Mouse (Mus musculus) v-Abl transformed pro-B cells (cell line): ENCODE results near the gene Igfbp6.

Experiments
- in situ Hi-C, 2 experiments: fragments of 400-800 bp; cut with MboI; formaldehyde crosslinking; loops; one replicate each; pipeline ENCODE4 v1.15.1; 2025; ENCODE audit not compliant: unreplicated experiment in 2 of 2

Gene Igfbp6

GRCm38 (mm10) chr15:102144274-102144711 is at the start of gene Igfbp6:
Gene Igfbp6 (plus strand): TSS chr15:102144362.
- in situ Hi-C loops, result loop anchor here in 1 of 2 experiments (10.0 kb wide), 1 partner anchor 159 kb away; no protein-coding TSS in a partner anchor

GRCm38 (mm10) chr15:102094988-102095387 is 49.2 kb upstream of the Igfbp6 start:
- in situ Hi-C loops, result loop anchor here in 1 of 2 experiments (25.0 kb wide), 1 partner anchor 1367 kb away; the partner anchor contains the start of gene Nckap1l

DNA sequence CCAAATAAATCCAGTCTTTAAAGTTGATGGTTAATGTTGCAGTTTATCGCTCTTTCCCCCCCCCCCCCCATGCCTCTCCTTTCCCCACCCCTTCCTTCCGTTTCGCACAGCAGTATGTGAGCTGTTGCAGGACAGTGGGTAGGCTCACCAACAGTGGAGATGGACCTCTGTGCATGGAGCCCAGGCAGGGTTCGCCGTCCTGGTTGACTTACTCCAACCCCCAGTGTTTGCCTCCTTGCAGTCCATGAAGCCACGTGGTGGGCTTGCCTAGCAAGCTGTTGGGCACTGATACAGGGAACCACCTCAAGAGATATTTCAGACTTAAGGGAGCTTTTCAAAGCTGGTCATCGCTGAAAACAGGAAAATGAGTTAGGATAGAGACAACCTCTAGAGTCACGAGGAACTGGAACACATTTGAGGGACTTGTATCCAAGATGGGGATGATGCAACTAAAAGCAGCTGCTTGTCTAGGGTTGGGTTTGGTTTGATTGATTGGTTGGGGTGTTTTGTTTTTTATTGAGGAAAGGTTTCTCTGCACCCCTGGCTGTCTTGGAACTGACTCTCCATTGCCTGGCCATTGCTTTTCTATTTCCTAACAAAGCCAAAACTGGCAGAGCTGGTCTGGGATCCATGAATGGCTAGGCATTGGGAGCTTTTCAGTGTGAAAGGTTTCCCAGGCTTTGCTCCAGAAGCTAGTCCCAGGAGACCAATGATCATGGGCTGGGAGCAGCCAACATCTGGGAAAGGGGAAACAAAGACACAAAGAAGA is 46.8 kb upstream of the Igfbp6 start:
- in situ Hi-C loops, result loop anchor here in 1 of 2 experiments (25.0 kb wide), 1 partner anchor 1365 kb away; the partner anchor contains the start of gene Nckap1l

DNA sequence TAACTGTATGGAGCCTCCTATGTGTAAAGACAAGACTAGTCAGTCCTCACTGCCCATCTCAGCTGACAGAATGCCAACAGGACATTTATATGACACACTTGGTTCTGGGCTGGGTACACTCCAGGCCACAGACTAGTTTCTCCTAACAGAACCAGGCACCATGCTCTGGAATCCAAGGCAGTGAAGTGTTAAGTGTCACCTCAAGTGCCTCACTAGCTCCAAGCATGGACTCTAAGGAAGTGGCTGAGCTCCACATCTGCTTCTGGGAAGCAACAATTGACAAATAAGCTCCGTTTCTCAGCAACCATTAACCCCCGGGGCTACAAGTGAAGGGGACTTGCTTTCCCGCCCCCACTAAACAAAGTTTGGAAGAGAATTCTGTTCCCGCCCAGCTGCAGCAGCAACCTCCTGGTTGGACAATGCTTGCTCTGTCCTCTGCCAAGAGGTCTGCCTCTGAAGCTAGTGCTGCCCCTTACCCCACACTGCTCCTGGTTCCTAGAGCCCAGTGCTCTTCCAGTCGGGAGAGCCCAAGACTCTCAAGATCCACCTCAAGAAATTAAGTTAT is 46.1 kb upstream of the Igfbp6 start:
- in situ Hi-C loops, result loop anchor here in 1 of 2 experiments (25.0 kb wide), 1 partner anchor 1364 kb away; the partner anchor contains the start of gene Nckap1l

- in situ Hi-C loops, result loop anchor here in 1 of 2 experiments (25.0 kb wide), 1 partner anchor 1363 kb away; the partner anchor contains the start of gene Nckap1l
These were observed 44.9 kb upstream of the Igfbp6 start for GRCm38 (mm10) chr15:102099260-102099659.

- in situ Hi-C loops, result loop anchor here in 1 of 2 experiments (25.0 kb wide), 1 partner anchor 1363 kb away; the partner anchor contains the start of gene Nckap1l
These were observed 44.4 kb upstream of the Igfbp6 start for GRCm38 (mm10) chr15:102099771-102100160.

DNA sequence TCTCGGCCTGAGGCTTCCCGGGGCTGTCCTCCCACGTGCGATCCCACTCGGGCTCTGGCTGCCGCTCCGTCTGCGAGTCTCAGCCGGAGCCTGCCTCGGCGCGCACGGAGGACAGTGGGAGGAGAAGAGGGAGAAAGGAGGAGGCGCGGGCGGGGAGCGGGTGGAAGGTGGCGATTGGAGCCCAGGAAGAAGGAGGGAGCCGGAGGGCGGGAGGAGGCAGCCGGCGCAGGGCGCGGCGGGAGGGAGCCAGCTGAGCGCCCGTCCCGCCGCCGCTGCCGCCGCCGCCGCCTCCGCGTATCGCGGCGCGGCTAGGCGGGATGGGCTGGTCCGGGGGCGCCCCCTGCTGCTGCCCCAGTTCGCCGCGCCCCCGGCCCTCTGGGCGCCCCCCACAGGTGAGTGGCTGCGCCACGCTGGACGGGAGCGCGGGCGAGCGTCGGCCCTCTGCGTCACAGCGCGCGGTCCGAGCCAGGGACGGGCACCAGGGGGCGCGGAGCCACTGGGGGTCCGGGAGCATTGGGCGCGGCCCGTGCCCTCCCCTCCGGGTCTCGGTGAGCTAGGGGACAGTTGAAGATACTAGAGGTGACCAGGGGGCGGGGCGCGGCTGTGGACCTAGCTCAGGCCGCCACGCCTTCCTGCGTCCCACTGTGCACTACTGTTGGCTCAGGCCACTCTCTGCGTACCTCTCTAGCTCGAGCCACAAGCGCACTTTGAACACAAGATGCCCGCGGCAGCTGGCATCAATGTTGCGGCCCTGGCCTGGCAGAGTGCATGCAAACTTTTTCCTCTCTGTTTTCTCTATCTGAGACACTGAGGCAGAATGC is 43.8 kb upstream of the Igfbp6 start, which contains the start of gene Tns2:
Gene Tns2, plus strand, starts transcription at position 253 of the 821 bp plus-strand sequence.
- in situ Hi-C loops, result no loop called here

DNA sequence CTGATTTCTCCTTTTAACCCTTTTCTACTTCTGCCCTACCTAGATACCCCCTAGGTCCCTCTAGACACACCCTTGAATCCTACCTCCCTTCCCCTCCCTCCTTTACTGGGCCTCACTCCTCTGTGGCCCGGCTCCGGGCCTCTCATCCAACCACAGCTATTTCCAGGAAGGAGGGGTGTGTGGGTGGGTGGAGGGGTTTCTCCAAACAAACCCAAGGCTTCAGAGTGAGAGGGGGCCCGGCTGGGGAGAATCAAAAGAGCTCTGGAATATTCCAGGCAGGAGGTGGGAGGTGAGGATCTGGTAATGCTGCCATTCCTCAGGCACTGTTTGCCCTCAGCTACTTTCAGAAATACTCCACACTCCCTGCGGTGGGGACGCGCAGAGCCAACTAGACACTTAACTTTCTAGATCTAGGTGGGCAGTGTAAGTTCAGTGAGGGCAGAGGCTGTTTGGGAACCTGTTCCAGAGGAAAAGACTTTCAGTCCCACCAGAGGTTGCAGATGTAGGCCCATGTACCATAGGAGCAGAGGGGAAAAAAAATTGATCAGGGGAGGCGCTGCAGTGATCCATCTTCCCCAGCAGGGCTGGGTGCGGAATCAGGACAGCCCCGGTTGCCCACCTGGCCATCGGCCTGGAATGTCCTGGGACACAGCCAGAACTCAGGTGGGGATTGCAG is 43.0 kb upstream of the Igfbp6 start:
- in situ Hi-C loops, result no loop called here

- in situ Hi-C loops, result no loop called here
These were observed 42.3 kb upstream of the Igfbp6 start for GRCm38 (mm10) chr15:102101672-102102541.

DNA sequence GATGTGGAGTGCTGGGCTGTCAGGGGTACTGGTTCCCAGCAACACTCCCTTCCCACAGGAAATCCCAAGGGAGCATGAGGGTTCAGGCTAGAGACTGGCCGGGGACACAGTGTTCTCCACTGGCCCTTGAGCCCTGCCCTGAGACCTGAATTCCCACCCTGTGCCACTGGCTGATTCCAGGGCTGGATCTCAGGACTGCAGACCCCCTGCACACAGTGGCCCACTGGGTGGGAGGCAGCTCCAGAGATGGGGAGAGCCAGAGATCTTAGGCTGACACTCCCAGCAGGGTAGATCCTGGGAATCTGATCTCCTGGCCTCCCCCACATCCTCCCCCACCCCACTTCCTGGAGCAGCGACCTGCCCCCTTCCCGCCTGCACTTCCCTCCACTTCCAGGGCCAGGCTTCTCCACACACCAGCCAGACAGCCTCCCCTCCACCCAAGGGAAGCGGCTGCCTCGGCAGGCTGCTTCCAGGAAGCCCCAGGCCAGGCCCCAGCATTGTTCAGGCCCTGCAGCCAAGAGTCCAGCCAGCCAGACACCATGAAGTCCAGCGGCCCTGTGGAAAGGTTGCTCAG is 41.5 kb upstream of the Igfbp6 start:
- in situ Hi-C loops, result no loop called here

DNA sequence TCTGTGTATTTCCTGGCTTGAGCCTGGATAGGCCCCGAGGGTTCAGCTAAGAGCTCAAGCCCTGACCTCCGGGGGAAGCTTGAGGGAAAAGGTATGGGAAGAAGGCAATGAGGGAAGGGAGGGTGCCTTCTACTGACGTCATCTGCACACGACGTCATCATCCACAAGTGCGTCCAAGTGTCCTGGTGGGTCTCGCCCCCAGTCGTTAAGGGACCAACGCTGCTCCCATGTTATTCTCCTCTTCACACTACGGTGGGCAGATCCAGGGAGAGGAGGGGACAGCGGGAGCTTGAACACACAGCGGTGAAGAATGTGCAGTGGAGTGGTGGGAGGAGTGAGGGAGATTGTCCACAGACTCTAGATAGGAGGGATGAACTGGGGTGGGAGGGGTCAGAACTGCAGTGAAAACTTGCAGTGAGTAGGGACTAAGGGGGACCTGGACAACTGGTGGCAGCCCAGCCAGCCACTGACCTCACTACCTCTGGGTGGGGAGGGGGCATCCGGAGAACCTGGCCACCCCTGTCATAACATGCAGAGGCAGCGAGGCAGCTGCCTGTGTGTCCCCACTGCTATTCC is 40.7 kb upstream of the Igfbp6 start:
- in situ Hi-C loops, result no loop called here

DNA sequence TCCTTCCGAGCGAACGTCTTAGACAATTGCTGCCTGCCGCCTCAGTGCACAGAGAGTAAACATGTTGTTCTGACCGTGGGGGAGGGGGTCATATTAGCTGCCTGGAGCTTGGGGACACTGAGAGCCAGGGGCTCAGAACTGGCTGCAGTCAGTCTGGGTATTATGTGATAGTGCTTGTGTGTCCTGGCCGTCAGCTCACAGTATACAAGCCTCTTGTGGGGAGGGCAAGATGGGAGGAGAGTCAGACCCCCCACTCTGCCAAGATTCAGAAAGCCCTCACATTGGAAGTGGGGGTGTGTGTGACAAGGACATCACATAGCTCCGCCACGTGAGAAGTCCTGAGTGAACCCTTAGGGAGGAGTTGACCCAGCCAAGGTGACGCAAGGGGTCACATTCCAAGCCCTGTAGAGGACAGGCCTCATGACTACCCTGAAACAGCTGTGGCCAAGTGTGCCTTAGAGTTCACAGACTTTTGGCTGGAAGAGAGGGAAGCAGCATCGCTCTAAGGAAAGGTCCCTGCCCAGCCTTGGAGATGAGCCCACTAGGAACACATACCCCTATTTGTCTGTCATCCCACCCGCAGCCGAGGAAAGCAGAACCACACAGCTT is 40.1 kb upstream of the Igfbp6 start:
- in situ Hi-C loops, result no loop called here

GRCm38 (mm10) chr15:102105360-102105759 is 38.8 kb upstream of the Igfbp6 start:
- in situ Hi-C loops, result no loop called here

- in situ Hi-C loops, result no loop called here
These were observed 38.1 kb upstream of the Igfbp6 start for GRCm38 (mm10) chr15:102105764-102106730.

GRCm38 (mm10) chr15:102106754-102107456 is 37.3 kb upstream of the Igfbp6 start:
- in situ Hi-C loops, result no loop called here
